Mouse (Mus musculus): ENCODE results near the gene Rasgrp3.

GRCm38 (mm10) chr17:75538431-75538830 lies 102.7 kb downstream of the Rasgrp3 start:
- TF ChIP-seq CTCF (conservative IDR thresholded peaks at IDR 0.05; ENCODE audit: low read length) (no peak), NANOG (IDR thresholded peaks at IDR 0.05; ENCODE audit: borderline replicate concordance, low read length) (no peak), POU5F1 (IDR thresholded peaks at IDR 0.05; ENCODE audit: borderline replicate concordance, low read length) (no peak)
